Mouse (Mus musculus): Measurements from ENCODE around the gene Gm10840.

Gene Gm10840

DNA sequence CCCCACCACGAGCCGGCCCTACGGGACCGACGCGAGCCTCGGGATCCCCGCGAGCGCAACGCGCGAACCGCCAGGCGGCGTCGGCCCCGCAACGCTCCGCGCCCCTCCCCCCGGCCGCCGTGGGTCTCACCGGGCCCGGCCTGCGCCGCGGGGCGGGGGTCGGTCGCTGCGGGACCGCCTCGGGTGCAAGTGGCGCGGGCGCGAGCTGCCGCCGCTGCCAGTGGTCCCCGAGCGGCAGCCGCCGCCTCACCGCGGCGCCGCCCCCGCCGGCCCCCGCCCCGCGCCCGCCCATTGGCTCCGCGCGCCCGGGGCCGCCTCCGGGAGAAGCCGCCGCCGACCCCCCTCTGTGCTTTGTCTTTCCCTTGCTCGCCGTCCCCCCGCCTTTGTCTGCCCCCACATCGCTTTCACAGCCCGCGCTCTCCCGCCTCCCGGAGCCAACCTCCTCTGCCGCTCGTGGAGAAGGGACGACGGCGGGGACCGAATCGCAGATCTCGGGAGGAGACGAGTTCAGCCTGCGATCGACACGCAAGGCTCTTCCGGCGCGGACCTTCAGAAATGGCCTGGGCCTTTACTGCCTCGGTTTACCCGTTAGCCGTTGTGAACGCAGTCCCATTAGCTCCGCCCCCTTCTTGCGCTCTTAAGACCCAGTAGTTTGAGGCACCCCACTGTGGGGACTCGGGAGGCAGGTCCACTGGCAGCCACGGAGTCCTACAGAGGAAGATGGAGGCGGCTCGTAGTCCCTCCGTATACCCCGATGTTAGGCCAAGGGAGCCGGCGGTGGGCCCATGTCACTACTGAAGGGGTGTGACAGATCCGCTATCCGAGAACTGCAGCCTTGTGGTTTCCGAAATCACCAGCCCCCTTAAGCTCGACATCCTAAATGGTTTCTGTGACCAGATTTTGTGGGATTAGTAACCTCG lies 469 bp upstream of the Gm10840 start:
- DNase-seq (ENCODE audit: low read depth, low spot score), result peak; percentile 92

DNA sequence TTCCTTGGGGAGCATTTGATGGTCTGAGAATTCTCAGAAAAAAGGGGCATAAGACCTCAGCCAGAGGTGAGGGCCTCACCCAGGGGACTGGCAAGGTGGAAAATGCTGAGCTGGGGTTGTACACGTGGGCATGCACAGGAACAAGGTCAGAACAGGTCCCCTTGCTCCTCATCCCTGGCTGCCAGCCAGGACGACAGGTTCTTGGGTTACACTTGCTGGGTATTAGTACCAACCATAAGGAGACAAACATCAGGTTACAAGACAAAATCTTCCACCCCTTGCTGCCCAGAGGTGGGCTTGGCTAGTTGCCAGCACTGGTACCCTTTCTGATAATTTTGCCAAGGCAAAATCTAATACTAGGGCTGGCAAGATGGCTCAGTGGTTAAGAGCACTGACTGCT lies 1.6 kb downstream of the Gm10840 start:
- no peak for DNase-seq (ENCODE audit: low read depth, low spot score)

DNA sequence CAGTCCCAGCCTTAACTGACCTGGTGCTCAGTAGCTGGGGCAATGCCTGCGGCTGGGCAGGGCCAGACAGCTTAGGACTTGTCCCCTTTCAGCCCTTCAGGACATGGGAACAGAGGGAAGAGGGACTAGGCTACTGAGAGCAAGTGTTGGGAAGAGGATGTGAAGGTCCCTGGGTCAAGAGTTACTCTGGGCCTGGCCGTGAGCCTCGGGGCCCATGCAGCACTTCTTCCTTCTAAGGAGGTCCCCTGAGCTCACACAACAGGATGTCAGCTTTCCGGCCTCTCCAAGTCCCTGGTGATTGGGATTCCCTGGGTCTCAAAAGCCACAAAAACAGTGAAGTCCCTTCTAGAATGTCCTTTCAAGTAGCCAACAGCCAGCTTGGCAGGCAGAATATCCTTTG lies 2.9 kb downstream of the Gm10840 start:
- no peak for DNase-seq (ENCODE audit: low read depth, low spot score)

DNA sequence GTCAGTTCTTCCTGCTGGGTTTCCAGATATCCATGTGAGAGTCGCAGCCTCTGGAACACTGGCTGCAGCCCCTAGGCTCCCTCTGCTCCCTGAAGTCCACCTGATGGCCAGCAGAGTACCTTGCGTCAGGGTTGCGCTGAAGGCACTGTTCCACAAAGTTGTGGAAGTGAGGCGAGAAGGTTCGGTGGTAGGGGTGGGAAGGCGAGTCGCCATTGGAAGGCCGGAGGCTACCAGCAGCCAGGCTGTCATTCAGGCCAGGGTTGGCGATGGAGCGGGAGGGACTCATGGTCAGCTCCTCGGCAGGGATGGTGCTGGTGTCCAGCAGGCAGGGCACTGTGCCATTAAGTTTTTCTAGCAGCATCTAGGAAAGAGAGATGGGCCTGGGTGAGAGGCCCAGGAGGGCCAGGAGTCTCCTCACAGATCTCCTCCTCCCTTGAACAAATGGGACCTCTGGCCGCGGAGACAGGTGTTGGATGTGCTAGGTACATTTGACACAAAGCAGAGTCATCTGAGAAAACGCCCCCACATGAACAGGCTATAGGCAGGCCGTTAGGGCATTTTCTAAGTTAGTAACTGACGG lies 4.0 kb downstream of the Gm10840 start:
- DNase-seq (ENCODE audit: low read depth, low spot score), result no peak

DNA sequence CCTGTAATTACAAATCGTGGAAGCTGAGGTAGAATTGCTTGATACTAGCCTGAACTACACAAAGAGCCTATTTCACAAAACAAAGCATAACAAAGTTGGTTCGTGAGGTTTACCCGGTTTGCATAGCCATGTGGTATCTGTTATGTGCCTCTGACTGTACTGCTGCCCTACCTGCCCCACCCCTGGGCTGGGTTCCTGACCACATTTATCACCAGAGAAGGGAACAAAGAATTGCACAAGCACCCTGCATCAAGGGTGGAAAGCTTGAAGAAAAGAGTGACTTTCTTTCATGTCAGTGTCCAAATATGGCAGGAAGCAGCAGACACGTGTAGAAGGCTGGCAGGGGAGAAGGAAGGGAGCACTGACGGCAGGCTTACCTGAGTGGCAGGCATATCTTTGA lies 6.8 kb downstream of the Gm10840 start:
- no peak for DNase-seq (ENCODE audit: low read depth, low spot score)

DNA sequence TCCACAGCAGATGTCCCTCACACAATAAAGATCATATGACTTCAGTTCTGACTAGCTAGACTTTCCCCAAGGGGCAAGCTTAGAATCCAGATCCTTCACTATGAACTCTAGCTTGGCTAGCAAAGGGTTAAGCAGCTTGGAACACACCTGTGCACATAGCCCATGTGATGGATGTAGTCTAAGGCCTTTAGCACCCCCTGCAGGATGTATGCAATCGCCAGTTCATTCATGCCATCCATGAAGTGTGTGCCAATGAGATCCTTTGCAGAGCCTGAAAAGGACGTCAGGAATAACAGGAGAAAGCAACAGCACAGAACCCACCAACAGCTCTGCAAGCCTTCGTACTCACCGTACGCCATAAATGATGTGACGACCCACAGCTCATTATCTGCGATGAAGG lies 10.2 kb downstream of the Gm10840 start:
- DNase-seq (ENCODE audit: low read depth, low spot score), result peak; percentile 41

DNA sequence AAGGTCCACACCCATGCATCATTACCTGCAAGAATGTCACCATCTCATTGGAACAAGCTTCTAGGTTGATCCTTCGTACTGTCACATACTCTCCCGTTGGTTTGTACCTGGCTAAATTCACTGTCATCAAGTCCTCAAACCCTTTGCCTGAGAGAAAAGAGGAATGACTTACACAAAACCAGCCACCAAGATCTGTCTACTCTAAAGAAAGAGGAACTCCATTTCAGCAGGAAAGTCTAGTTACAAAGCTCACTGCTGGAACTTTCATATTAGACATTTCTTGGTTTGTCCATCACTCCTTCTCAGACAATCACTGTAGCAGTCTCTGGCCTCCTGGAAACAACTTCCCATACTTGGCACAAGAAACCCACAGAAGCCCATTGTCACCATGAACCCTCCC lies 12.6 kb downstream of the Gm10840 start:
- no peak for DNase-seq (ENCODE audit: low read depth, low spot score)

DNA sequence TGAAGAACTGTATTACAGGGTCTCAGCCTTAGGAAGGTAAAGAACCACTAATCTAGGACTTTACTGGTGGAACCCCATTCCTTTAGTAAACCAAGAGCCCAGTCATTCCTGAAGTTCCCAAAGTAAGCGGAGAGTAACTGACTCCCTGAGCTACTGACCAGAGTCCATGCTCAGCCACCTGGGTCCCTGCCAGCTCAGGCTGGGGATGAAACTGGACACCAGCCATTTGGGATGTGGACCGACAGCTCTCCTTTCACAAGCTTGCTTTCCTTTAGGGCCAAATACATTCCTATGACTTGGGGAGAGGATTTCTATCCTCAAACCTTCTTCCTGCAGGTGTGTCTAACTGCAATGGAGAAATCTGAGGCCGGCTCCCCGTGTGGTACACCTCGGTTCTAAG lies 13.7 kb downstream of the Gm10840 start:
- peak; percentile 62 for DNase-seq (ENCODE audit: low read depth, low spot score)

DNA sequence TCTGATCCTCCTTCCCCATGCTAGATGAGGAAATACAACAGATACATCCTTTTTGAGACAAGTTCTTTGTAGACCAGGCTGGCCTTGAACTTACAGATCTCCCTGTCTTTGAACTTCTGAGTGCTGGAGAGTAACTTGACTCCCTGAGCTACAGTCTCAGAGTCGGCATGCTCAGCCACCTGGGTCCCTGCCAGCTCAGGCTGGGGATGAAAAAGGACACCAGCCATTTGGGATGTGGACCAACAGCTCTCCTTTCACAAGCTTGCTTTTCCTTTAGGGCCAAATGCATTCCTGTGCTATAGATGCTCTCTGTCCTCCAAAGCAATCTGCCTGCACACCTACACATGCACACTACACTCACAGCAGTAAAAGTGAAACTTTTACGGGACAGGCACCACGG lies 14.4 kb downstream of the Gm10840 start:
- DNase-seq (ENCODE audit: low read depth, low spot score), result peak; percentile 71

DNA sequence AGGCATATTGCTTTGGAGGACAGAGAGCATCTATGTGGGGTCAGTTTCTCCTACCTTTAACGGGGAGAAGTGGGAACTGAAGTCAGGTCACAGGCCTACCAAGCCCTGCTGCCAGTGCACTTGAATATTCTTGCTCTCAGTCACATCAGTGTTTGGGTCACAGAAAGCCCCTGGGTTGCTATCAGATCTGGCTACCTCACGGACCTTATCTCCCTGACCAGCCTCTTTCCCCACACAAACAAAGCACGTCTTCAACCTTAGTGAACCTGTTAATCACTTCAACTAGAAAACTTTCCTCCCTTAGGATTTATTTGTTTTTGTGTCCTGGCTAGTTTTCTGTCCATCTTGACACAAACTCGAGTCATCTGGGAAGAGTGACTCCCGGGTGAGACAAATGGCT lies 15.7 kb downstream of the Gm10840 start:
- DNase-seq (ENCODE audit: low read depth, low spot score), result no peak

DNA sequence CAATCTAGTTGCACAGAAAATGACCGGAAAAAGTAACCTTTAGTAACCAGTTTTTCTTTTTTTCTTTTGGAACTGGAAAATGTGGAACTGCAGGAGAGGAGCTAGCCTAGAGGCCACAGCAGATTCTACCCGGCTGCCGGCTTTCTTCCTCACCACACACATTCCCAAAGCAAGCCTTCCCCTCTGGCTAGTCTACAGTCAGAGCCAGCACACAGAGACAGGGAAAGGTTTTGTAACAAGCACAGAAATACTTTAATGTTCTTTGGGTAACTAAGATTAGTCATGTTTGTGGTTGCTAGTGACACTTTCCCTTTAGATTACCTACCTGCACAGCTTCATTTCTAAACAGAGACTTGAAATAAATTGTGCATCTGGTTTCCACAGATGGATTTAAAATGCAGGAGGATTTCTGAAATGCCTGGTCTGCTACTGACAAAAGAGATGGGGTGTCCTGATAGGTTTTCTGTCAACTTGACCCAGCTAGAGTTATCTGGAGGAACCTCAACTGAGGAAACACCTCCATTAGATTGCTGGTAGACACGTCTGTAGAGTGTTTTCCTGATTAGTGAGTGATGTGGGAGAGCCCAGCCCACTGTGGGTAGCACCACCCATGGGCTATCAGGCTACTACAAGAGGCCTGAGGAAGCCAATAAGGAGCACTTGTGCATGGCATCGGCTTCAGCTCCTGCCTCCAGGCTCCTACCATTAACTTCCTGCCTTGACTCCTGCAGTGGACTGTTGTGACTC lies 17.6 kb downstream of the Gm10840 start:
- peak; percentile 54 for DNase-seq (ENCODE audit: low read depth, low spot score)

DNA sequence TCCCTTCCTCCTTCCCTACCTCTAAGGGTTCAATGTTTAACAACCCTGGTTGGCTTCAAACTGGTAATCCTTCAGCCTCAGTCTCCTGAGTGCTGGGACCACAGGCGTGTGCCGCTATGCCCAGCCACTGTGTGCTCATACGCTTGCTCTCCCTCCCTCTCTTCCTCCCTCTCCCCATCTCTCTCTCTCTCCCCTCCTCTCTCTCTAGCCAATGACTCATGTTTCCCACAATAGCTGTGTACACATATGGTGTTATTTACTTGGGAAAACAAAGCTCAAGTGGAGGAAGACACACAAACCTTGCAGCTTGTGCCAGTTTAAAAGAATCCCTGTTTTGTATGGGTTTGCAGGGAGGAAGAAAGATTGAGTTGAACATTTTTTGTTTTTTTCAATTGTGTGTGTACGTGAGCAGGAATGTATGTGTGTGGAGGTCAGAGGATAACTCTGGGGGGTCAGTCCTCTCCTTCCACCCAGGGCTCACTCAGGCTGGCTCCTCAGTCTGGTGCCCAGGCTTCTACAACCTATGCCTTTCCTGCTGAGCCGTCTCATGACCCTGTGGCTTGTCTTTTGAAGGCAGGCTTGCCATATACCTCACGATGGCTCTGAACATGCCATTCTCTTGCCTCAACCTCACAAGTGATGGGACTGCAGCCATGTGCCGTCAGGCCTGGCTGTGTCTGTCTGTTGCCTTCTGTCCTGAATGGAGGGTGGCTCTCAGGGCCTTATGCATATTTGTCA lies 19.2 kb downstream of the Gm10840 start:
- DNase-seq (ENCODE audit: low read depth, low spot score), result peak; percentile 96

DNA sequence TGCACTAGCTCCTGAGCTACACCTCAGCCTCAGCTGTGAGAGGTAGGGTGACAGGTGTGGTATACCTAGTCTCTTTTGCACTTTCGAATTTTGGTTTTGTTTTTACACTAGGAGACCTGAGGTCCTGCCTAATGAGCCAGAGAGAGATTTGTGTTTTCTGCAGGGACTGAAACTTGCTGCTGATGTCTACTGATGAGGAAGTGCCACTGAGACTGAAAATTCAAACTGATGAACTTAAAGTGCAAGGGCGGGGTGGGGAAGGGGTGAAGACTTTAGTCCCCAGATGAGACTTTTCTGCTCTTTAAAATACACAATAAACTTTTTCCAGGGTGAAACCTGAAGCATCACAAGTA lies 19.8 kb downstream of the Gm10840 start:
- DNase-seq (ENCODE audit: low read depth, low spot score), result no peak

DNA sequence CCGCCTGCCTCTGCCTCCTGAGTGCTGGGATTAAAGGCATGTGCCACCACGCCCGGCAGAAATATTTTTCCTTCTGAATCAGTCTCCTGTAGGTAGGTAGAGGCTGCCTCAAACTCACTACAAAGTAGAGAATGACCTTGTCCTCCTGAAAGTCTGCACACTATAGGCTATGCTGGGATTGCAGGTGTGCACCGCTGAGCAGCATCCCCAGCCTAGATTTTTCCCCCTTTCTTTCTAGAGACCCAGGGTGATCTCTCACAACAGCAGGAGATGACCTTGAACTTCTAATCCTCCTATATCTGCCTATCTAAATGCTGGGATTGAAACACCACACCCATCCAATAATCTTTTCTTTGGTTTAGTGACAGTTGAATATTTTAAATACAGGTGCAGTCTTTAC lies 26.7 kb downstream of the Gm10840 start:
- DNase-seq (ENCODE audit: low read depth, low spot score), result no peak

DNA sequence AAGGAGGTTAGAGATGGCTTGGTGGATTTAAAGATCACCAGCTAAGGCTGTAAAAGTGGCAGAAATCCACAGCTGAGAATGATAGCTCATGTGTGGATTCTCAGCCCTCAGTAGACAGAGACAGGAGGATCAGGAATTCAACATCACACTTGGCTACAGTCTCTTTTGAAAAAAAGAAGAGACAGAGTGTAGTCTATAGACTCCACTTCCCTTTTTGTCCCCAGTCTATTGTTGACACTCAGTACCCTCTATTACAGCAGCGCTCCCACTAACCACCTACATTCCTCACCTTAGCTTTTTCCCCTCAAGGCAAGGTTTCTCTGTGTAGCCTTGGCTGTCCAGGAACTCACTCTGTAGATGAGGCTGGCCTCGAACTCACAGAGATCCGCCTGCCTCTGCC lies 31.1 kb downstream of the Gm10840 start:
- no peak for DNase-seq (ENCODE audit: low read depth, low spot score)

DNA sequence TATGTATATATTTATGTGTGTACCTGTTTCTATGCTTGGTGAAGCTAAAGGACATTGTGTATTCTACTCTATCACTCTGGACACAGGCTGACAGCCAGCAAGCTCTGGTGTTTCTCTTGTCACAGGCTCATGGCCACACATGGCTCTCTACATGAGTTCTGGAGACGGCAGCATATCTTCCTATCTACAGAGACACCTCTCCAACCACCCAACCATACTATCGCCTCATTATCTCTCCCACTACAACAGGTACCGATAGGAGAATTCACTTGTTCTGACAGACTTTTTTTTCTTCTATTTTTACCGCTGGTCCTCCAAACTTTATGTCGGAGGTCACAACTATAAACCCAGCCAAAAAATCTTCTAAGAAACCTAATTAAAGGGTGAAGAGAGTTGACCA lies 31.6 kb downstream of the Gm10840 start:
- DNase-seq (ENCODE audit: low read depth, low spot score), result no peak

DNA sequence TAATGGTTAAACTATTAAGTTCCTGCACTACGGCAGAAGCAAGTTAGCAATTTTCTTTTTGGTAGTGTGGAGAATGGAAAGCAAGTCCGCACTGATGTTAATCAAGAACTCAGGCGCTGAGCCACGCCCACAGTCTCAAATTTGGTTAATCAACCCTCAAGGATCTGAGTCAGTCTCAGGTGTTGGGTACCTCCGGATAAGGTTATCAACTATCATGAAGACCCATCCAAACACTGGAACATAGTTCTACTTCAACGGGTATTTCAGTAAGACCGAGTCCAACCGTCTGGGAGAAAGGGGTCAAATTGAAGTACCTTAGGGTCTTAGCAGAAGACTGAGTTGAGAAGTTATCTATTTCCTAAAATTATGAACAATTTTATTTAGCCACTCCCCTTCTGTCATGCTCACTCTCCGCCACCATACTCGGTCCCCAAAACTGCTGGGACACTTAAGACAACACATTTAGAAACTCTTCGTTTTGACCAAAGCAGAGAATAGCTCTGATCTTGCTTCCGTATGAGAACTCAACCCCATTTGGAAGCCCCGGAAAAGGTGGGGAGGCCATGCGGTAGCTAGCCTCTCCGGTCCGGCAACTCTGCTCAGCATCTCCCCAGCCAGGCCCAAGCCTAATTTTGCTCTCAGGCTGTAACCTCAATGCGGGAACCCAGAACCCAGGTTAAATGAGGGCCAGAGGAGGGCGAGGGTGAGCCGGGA lies 32.2 kb downstream of the Gm10840 start:
- no peak for DNase-seq (ENCODE audit: low read depth, low spot score)

DNA sequence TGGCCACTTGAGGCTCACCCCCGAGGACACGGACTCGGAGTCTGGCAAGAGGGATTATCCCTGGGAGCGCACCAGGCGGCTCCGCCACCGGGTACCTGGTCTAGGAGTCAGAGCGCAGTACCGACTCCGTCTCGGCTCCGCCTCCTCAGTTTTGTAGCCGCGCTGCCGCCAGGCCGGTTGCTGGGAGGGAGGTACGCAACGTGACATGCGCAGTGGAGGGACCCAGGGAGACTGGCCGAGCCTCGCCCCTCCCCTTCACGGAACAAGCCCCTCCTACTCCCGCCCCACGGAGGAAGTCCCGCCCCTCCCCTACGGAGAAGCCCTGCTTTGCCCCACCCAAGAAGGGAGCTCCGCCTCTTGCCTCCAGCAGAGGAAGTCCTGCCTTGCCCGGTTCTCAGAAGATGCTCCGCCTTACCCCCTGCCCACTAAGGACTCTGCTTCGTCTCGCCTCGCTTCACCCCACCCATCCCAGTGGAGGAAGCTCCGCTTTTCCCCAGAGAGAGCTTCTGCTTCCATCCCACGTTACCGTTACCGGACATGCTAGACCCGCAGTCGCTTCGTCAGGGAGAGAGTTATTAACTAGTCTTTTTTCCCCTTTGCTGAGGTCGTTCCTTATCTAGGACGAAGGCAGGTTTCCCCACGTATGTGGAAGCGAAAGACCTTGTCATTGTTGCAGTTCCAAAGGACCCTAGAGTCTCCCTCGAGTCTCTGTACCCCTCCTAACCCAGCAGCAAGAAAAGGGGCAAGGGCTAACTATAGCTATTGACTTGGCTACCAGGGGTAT lies 32.9 kb downstream of the Gm10840 start:
- DNase-seq (ENCODE audit: low read depth, low spot score), result peak; percentile 99

DNA sequence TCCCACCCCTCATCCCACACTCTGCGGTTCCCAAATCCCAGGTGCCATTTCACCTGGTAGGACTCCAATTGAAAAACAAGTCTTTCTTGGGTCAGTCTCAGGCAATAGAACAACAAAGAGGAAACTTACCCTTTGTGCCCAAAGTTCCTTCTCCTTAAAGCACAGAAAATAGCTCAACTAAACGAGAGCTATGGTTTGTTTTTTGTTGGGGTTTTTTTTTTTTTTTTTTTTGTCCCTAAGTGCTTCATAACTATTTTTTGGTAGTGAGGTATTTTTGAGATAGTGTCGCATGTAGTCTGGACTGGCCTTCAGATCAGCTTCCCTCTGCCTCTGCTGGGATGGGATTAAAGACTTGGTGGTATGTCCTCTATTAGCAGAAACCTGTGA lies 33.5 kb downstream of the Gm10840 start:
- no peak for DNase-seq (ENCODE audit: low read depth, low spot score)

DNA sequence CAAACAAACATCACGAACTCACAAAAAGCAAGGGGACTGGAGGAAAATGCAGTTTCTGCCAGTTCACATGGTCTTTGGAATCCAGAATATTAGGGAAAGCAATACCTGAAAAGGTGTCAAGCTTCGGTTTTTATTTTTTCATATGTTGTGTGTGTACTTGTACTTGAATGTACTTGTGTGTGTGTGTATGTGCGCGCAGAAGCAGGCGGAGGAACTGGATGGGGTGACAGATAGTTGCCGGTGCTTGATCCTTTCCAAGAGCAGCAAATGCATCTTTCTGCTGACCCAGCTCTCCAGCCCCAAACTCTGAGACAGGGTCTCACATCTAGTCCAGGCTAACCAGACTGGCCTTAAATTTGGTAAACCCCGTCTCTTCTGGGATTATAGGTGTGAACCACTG lies 34.2 kb downstream of the Gm10840 start:
- DNase-seq (ENCODE audit: low read depth, low spot score), result no peak

DNA sequence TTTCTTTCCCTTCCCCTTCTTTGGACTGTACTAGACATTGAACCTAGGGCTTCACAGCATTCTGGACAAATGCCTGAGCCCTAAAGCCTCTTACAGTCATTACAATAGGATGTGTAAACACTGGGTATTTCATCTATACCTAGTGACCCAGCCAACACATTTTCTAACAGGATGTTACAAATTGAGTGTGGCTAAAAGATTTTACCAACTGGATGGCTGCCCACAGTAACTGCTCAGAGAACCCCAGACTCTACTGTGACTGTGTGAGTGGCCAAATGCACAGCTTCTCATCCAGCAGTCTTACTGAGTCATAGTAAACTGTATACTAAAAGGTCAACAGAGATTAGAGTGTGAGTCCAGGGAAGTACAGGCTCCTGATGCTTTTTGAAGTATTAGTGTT lies 34.7 kb downstream of the Gm10840 start:
- no peak for DNase-seq (ENCODE audit: low read depth, low spot score)

Measured in brain, adult 2 months (tissue).